Mouse (Mus musculus) granulocyte monocyte progenitor cell, adult 5-6 weeks (primary cell): ENCODE results near the gene Olfr913. TPM values are rescaled to one million over a fixed set of nuclear protein-coding genes. Genes with fewer than 3 reads are reported as not detected.

Source experiments
- ATAC-seq: replicated peaks from 2 replicates; pipeline ENCODE4 v1.8.0; 2016; ENCODE audit warnings: mild to moderate bottlenecking, moderate TSS enrichment, inconsistent platforms; ENCODE audit not compliant: poor library complexity, severe bottlenecking
- total RNA-seq, 2 experiments: library from RNA; stranded (forward) in 1 of 2; stranded (reverse) in 1 of 2; fragments of 200-712, 200-1000 nt in 1 of 2; fragments of >200 nt in 1 of 2; fragmentation: Nextera tagmentation in 1 of 2; gene quantifications; 2 replicates each; pipeline ENCODE4 v1.2.3; 2014 to 2017

Gene Olfr913
- not detected in 2 replicates for total RNA-seq (2014; fragmentation: Nextera tagmentation)
- not detected in 2 replicates for total RNA-seq (2017)

GRCm38 (mm10) chr9:38592459-38592858 lies at the start of gene Olfr913:
Olfr913 (plus strand) TSS chr9:38592759.
- ATAC-seq = no peak

GRCm38 (mm10) chr9:38579878-38580277 lies 12.7 kb upstream of the Olfr913 start, which contains the start of gene Olfr912:
Olfr912 (plus strand) TSS chr9:38580178.
- ATAC-seq = no peak

DNA sequence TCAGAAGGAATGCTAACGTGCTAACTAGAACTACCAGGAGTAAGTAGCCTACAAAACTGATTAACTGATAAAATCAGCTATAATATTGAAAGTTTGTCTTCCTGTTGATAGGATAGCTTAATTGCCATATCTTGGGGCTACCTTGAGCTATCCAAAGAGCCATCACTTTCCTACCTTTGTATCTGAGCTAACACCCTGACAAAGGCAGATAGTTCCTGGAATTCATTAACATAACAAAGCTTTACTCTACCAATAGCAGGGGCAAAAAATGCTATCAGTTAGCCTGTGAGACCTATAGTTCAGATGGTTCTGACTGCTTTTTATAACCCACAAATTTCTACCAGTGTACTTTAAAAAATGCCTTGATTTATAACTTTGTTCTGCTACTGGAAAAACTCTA lies 1.5 kb upstream of the Olfr913 start:
- ATAC-seq = no peak

- ATAC-seq = no peak
These were observed 12.2 kb downstream of the Olfr913 start, which contains the start of gene Olfr914 for GRCm38 (mm10) chr9:38604802-38605201. Olfr914 (plus strand) TSS chr9:38605102.

DNA sequence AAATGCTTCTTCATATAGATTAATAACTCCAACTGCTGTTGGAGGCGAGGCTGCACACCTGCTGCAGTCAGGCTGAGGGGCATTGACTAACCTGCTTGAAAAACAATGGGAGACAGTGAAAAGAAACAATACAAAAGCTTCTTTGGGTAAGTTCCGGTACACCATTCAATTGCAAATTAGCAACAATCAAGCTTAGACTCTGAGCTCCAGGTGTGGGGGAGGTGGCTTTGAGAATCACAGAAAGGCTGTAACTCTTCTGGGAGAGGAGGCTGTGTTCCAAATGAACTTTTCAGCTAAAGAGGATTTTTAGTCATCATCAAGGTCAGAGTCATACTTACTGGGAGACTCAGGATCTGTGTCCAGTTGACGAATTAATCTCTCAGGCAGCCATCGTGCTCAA lies 39.8 kb downstream of the Olfr913 start:
- ATAC-seq = no peak

Other genes starting within 250 kb of the Olfr913 start
- gene Olfr898, start 244.3 kb upstream of the Olfr913 start, total RNA-seq (2014; fragmentation: Nextera tagmentation) = not detected in 2 replicates
- gene Olfr898, start 244.3 kb upstream of the Olfr913 start, total RNA-seq (2017) = not detected in 2 replicates
- gene Olfr250, start 225.9 kb upstream of the Olfr913 start, total RNA-seq (2014; fragmentation: Nextera tagmentation) = not detected in 2 replicates
- gene Olfr250, start 225.9 kb upstream of the Olfr913 start, total RNA-seq (2017) = not detected in 2 replicates
- not detected in 2 replicates for gene Olfr251, start 215.7 kb upstream of the Olfr913 start, total RNA-seq (2014; fragmentation: Nextera tagmentation)
- gene Olfr251, start 215.7 kb upstream of the Olfr913 start, total RNA-seq (2017) = not detected in 2 replicates
- gene Olfr147, start 191.1 kb upstream of the Olfr913 start, total RNA-seq (2014; fragmentation: Nextera tagmentation) = not detected in 2 replicates
- gene Olfr147, start 191.1 kb upstream of the Olfr913 start, total RNA-seq (2017) = not detected in 2 replicates
- not detected in 2 replicates for gene Olfr901, start 163.3 kb upstream of the Olfr913 start, total RNA-seq (2014; fragmentation: Nextera tagmentation)
- gene Olfr901, start 163.3 kb upstream of the Olfr913 start, total RNA-seq (2017) = not detected in 2 replicates
- not detected in 2 replicates for gene Olfr902, start 145.1 kb upstream of the Olfr913 start, total RNA-seq (2014; fragmentation: Nextera tagmentation)
- gene Olfr902, start 145.1 kb upstream of the Olfr913 start, total RNA-seq (2017) = not detected in 2 replicates
- gene Olfr904, start 129.6 kb upstream of the Olfr913 start, total RNA-seq (2014; fragmentation: Nextera tagmentation) = not detected in 2 replicates
- not detected in 2 replicates for gene Olfr904, start 129.6 kb upstream of the Olfr913 start, total RNA-seq (2017)
- not detected in 2 replicates for gene Olfr905, start 121.7 kb upstream of the Olfr913 start, total RNA-seq (2014; fragmentation: Nextera tagmentation)
- gene Olfr905, start 121.7 kb upstream of the Olfr913 start, total RNA-seq (2017) = not detected in 2 replicates
- gene Olfr906, start 105.7 kb upstream of the Olfr913 start, total RNA-seq (2014; fragmentation: Nextera tagmentation) = not detected in 2 replicates
- not detected in 2 replicates for gene Olfr906, start 105.7 kb upstream of the Olfr913 start, total RNA-seq (2017)
- gene Olfr907, start 97.0 kb upstream of the Olfr913 start, total RNA-seq (2014; fragmentation: Nextera tagmentation) = not detected in 2 replicates
- gene Olfr907, start 97.0 kb upstream of the Olfr913 start, total RNA-seq (2017) = not detected in 2 replicates
- not detected in 2 replicates for gene Olfr911-ps1, start 71.2 kb upstream of the Olfr913 start, total RNA-seq (2014; fragmentation: Nextera tagmentation)
- gene Olfr911-ps1, start 71.2 kb upstream of the Olfr913 start, total RNA-seq (2017) = not detected in 2 replicates
- not detected in 2 replicates for gene Olfr910, start 54.9 kb upstream of the Olfr913 start, total RNA-seq (2014; fragmentation: Nextera tagmentation)
- gene Olfr910, start 54.9 kb upstream of the Olfr913 start, total RNA-seq (2017) = not detected in 2 replicates
- not detected in 2 replicates for gene Olfr912, start 12.6 kb upstream of the Olfr913 start, total RNA-seq (2014; fragmentation: Nextera tagmentation)
- gene Olfr912, start 12.6 kb upstream of the Olfr913 start, total RNA-seq (2017) = not detected in 2 replicates
- not detected in 2 replicates for gene Olfr914, start 12.3 kb downstream of the Olfr913 start, total RNA-seq (2014; fragmentation: Nextera tagmentation)
- gene Olfr914, start 12.3 kb downstream of the Olfr913 start, total RNA-seq (2017) = not detected in 2 replicates
- not detected in 2 replicates for gene Olfr916, start 67.1 kb downstream of the Olfr913 start, total RNA-seq (2014; fragmentation: Nextera tagmentation)
- gene Olfr916, start 67.1 kb downstream of the Olfr913 start, total RNA-seq (2017) = not detected in 2 replicates
- gene Olfr917, start 73.1 kb downstream of the Olfr913 start, total RNA-seq (2014; fragmentation: Nextera tagmentation) = not detected in 2 replicates
- not detected in 2 replicates for gene Olfr917, start 73.1 kb downstream of the Olfr913 start, total RNA-seq (2017)
- gene Olfr918, start 81.8 kb downstream of the Olfr913 start, total RNA-seq (2014; fragmentation: Nextera tagmentation) = not detected in 2 replicates
- gene Olfr918, start 81.8 kb downstream of the Olfr913 start, total RNA-seq (2017) = not detected in 2 replicates
- not detected in 2 replicates for gene Olfr919, start 110.9 kb downstream of the Olfr913 start, total RNA-seq (2014; fragmentation: Nextera tagmentation)
- gene Olfr919, start 110.9 kb downstream of the Olfr913 start, total RNA-seq (2017) = not detected in 2 replicates
- 23.6 and 28.5 TPM in 2 replicates for gene Vwa5a, start 125.5 kb downstream of the Olfr913 start, total RNA-seq (2014; fragmentation: Nextera tagmentation)
- 35.2 and 37.1 TPM in 2 replicates for gene Vwa5a, start 125.5 kb downstream of the Olfr913 start, total RNA-seq (2017)
- gene Olfr920, start 159.5 kb downstream of the Olfr913 start, total RNA-seq (2014; fragmentation: Nextera tagmentation) = not detected in 2 replicates
- 0.15 and 0.17 TPM in 2 replicates for gene Olfr920, start 159.5 kb downstream of the Olfr913 start, total RNA-seq (2017)
- gene Olfr921, start 180.3 kb downstream of the Olfr913 start, total RNA-seq (2014; fragmentation: Nextera tagmentation) = not detected in 2 replicates
- not detected in 2 replicates for gene Olfr921, start 180.3 kb downstream of the Olfr913 start, total RNA-seq (2017)
- not detected in 2 replicates for gene Olfr922, start 221.9 kb downstream of the Olfr913 start, total RNA-seq (2014; fragmentation: Nextera tagmentation)
- not detected in 2 replicates for gene Olfr922, start 221.9 kb downstream of the Olfr913 start, total RNA-seq (2017)
- gene Olfr923, start 233.8 kb downstream of the Olfr913 start, total RNA-seq (2014; fragmentation: Nextera tagmentation) = not detected in 2 replicates
- gene Olfr923, start 233.8 kb downstream of the Olfr913 start, total RNA-seq (2017) = not detected in 2 replicates